Mouse (Mus musculus): Measurements from ENCODE around the gene Ptms. TPM values are rescaled to one million over a fixed set of nuclear protein-coding genes. Genes with fewer than 3 reads are reported as not detected.

Ptms gene
- 674 and 707 TPM in 2 replicates for polyA plus RNA-seq (2014; fragmentation: Nextera tagmentation; extraction: Ambion mirVana)

GRCm38 (mm10) chr6:124919695-124920317 is at the start of gene Ptms:
Gene Ptms (minus strand): TSS chr6:124920103.
- Histone ChIP-seq H3K27me3 (ENCODE audit: control insufficient read depth, insufficient read depth, low read length) (no peaks in the 10 kb centered on the region), H3K4me1 (replicated peaks; ENCODE audit: control insufficient read depth, insufficient read depth, low read length) (peaks cover 39% of the 10 kb centered on the region), H3K27ac (peak within 1 kb of the TSS; percentile 100), H3K4me2 (replicated peaks) (peak within 1 kb of the TSS; percentile 57), H3K36me3 (replicated peaks; ENCODE audit: control insufficient read depth, insufficient read depth) (peaks cover 3% of the 10 kb centered on the region; the same call in 1 of the 2 replicates), H3K9ac (peak within 1 kb of the TSS; percentile 100), H3K4me3 (replicated peaks; ENCODE audit: low read length) (peak within 1 kb of the TSS; percentile 96), H3K9me3 (ENCODE audit: control insufficient read depth, low read length) (no peaks in the 10 kb centered on the region)
- DNase-seq (ENCODE audit: low spot score) (peak; percentile 91), ATAC-seq (ENCODE audit: low FRiP score) (peak; percentile 87)
- WGBS = under 1% methylated on average over 13 of the region's 13 CpGs

GRCm38 (mm10) chr6:124967766-124968165 is 47.9 kb upstream of the Ptms start:
- no peaks in the 10 kb centered on the region for H3K9me3 ChIP-seq (ENCODE audit: control insufficient read depth, low read length)
- 69% methylated on average over 4 of the region's 4 CpGs for WGBS

GRCm38 (mm10) chr6:124966466-124967118 is 46.7 kb upstream of the Ptms start:
- ATAC-seq (ENCODE audit: low FRiP score) (no peak), DNase-seq (ENCODE audit: low spot score) (no peak)
- no peaks in the 10 kb centered on the region for H3K9me3 ChIP-seq (ENCODE audit: control insufficient read depth, low read length)
- peaks cover 7% of the 10 kb centered on the region for H3K4me1 ChIP-seq (replicated peaks; ENCODE audit: control insufficient read depth, insufficient read depth, low read length)
- H3K4me2 ChIP-seq (replicated peaks) = peak overlapping the region; percentile 90
- H3K27ac ChIP-seq = no peak overlapping the region
- no peak overlapping the region for H3K9ac ChIP-seq
- H3K4me3 ChIP-seq (replicated peaks; ENCODE audit: low read length) = peak overlapping the region; percentile 55; the same call in 1 of the 2 replicates
- no peaks in the 10 kb centered on the region for H3K27me3 ChIP-seq (ENCODE audit: control insufficient read depth, insufficient read depth, low read length)
- 98% methylated on average over 7 of the region's 7 CpGs for WGBS
- peaks cover 12% of the 10 kb centered on the region for H3K36me3 ChIP-seq (replicated peaks; ENCODE audit: control insufficient read depth, insufficient read depth)

More at GRCm38 (mm10) chr6:124967766-124968165, 47.9 kb upstream of the Ptms start:
- Histone ChIP-seq H3K27ac (no peak overlapping the region), H3K9ac (no peak overlapping the region), H3K4me2 (replicated peaks) (no peak overlapping the region), H3K4me3 (replicated peaks; ENCODE audit: low read length) (no peak overlapping the region), H3K4me1 (replicated peaks; ENCODE audit: control insufficient read depth, insufficient read depth, low read length) (peaks cover 7% of the 10 kb centered on the region), H3K36me3 (replicated peaks; ENCODE audit: control insufficient read depth, insufficient read depth) (0 out of 2 replicates have a peak, but pooled peaks cover 1% of the 10 kb centered on the region), H3K27me3 (ENCODE audit: control insufficient read depth, insufficient read depth, low read length) (no peaks in the 10 kb centered on the region)
- DNase-seq (ENCODE audit: low spot score) (peak; percentile 55), ATAC-seq (ENCODE audit: low FRiP score) (no peak)

- Histone ChIP-seq H3K9ac (peak overlapping the region; percentile 74), H3K4me1 (replicated peaks; ENCODE audit: control insufficient read depth, insufficient read depth, low read length) (peaks cover 7% of the 10 kb centered on the region), H3K4me3 (replicated peaks; ENCODE audit: low read length) (peak overlapping the region; percentile 55), H3K36me3 (replicated peaks; ENCODE audit: control insufficient read depth, insufficient read depth) (peaks cover 20% of the 10 kb centered on the region), H3K4me2 (replicated peaks) (peak overlapping the region; percentile 90), H3K27me3 (ENCODE audit: control insufficient read depth, insufficient read depth, low read length) (no peaks in the 10 kb centered on the region), H3K27ac (peak overlapping the region; percentile 86), H3K9me3 (ENCODE audit: control insufficient read depth, low read length) (no peaks in the 10 kb centered on the region)
- WGBS = 18% methylated on average over 15 of the region's 15 CpGs
- peak; percentile 3; the same call in 1 of the 2 replicates for ATAC-seq (ENCODE audit: low FRiP score)
- no peak for DNase-seq (ENCODE audit: low spot score)
These were observed 45.8 kb upstream of the Ptms start for GRCm38 (mm10) chr6:124965747-124966146.

- Histone ChIP-seq H3K27ac (peak within 1 kb of the TSS; percentile 86), H3K9me3 (ENCODE audit: control insufficient read depth, low read length) (no peaks in the 10 kb centered on the region), H3K4me2 (replicated peaks) (peak within 1 kb of the TSS; percentile 90), H3K4me1 (replicated peaks; ENCODE audit: control insufficient read depth, insufficient read depth, low read length) (peaks cover 7% of the 10 kb centered on the region), H3K36me3 (replicated peaks; ENCODE audit: control insufficient read depth, insufficient read depth) (peaks cover 25% of the 10 kb centered on the region), H3K9ac (peak within 1 kb of the TSS; percentile 74), H3K4me3 (replicated peaks; ENCODE audit: low read length) (peak within 1 kb of the TSS; percentile 55), H3K27me3 (ENCODE audit: control insufficient read depth, insufficient read depth, low read length) (no peaks in the 10 kb centered on the region)
- under 1% methylated on average over 68 of the region's 68 CpGs for WGBS
- DNase-seq (ENCODE audit: low spot score) = peak; percentile 93
- peak; percentile 96 for ATAC-seq (ENCODE audit: low FRiP score)
These were observed 45.3 kb upstream of the Ptms start, which contains the start of gene Cops7a for GRCm38 (mm10) chr6:124965088-124965719. Gene Cops7a (minus strand): TSS chr6:124965538.

- Histone ChIP-seq H3K27ac (peak overlapping the region; percentile 86), H3K9me3 (ENCODE audit: control insufficient read depth, low read length) (no peaks in the 10 kb centered on the region), H3K4me2 (replicated peaks) (peak overlapping the region; percentile 90), H3K27me3 (ENCODE audit: control insufficient read depth, insufficient read depth, low read length) (no peaks in the 10 kb centered on the region), H3K36me3 (replicated peaks; ENCODE audit: control insufficient read depth, insufficient read depth) (peaks cover 31% of the 10 kb centered on the region), H3K4me3 (replicated peaks; ENCODE audit: low read length) (peak overlapping the region; percentile 55), H3K9ac (peak overlapping the region; percentile 74), H3K4me1 (replicated peaks; ENCODE audit: control insufficient read depth, insufficient read depth, low read length) (peaks cover 7% of the 10 kb centered on the region)
- WGBS = 42% methylated on average over 16 of the region's 16 CpGs
- DNase-seq (ENCODE audit: low spot score) (no peak), ATAC-seq (ENCODE audit: low FRiP score) (peak; percentile 38)
These were observed 44.7 kb upstream of the Ptms start for GRCm38 (mm10) chr6:124964638-124965037.

- H3K27me3 ChIP-seq (ENCODE audit: control insufficient read depth, insufficient read depth, low read length) = no peaks in the 10 kb centered on the region
- peaks cover 66% of the 10 kb centered on the region for H3K36me3 ChIP-seq (replicated peaks; ENCODE audit: control insufficient read depth, insufficient read depth)
- no peaks in the 10 kb centered on the region for H3K9me3 ChIP-seq (ENCODE audit: control insufficient read depth, low read length)
- no peak overlapping the region for H3K27ac ChIP-seq
- H3K4me3 ChIP-seq (replicated peaks; ENCODE audit: low read length) = no peak overlapping the region
- no peak overlapping the region for H3K9ac ChIP-seq
- DNase-seq (ENCODE audit: low spot score) = no peak
- WGBS = 97% methylated on average over 12 of the region's 12 CpGs
- H3K4me1 ChIP-seq (replicated peaks; ENCODE audit: control insufficient read depth, insufficient read depth, low read length) = peaks cover 7% of the 10 kb centered on the region
- H3K4me2 ChIP-seq (replicated peaks) = no peak overlapping the region
- ATAC-seq (ENCODE audit: low FRiP score) = no peak
These were observed 41.1 kb upstream of the Ptms start for GRCm38 (mm10) chr6:124961021-124961420.

GRCm38 (mm10) chr6:124959960-124960359 is 40.1 kb upstream of the Ptms start:
- peaks cover 74% of the 10 kb centered on the region for H3K36me3 ChIP-seq (replicated peaks; ENCODE audit: control insufficient read depth, insufficient read depth)

GRCm38 (mm10) chr6:124958127-124958526 is 38.2 kb upstream of the Ptms start:
- Histone ChIP-seq H3K9ac (no peak overlapping the region), H3K27ac (no peak overlapping the region), H3K9me3 (ENCODE audit: control insufficient read depth, low read length) (no peaks in the 10 kb centered on the region), H3K4me3 (replicated peaks; ENCODE audit: low read length) (no peak overlapping the region), H3K4me1 (replicated peaks; ENCODE audit: control insufficient read depth, insufficient read depth, low read length) (no peaks in the 10 kb centered on the region), H3K4me2 (replicated peaks) (no peak overlapping the region), H3K36me3 (replicated peaks; ENCODE audit: control insufficient read depth, insufficient read depth) (peaks cover 74% of the 10 kb centered on the region), H3K27me3 (ENCODE audit: control insufficient read depth, insufficient read depth, low read length) (no peaks in the 10 kb centered on the region)
- ATAC-seq (ENCODE audit: low FRiP score) (no peak), DNase-seq (ENCODE audit: low spot score) (no peak)
- WGBS = 91% methylated on average over 3 of the region's 3 CpGs

More at GRCm38 (mm10) chr6:124959960-124960359, 40.1 kb upstream of the Ptms start:
- 97% methylated on average over 13 of the region's 13 CpGs for WGBS
- H3K9ac ChIP-seq = no peak overlapping the region
- H3K4me2 ChIP-seq (replicated peaks) = no peak overlapping the region
- DNase-seq (ENCODE audit: low spot score) (no peak), ATAC-seq (ENCODE audit: low FRiP score) (no peak)
- H3K4me3 ChIP-seq (replicated peaks; ENCODE audit: low read length) = no peak overlapping the region
- no peak overlapping the region for H3K27ac ChIP-seq
- H3K9me3 ChIP-seq (ENCODE audit: control insufficient read depth, low read length) = no peaks in the 10 kb centered on the region
- peaks cover 7% of the 10 kb centered on the region for H3K4me1 ChIP-seq (replicated peaks; ENCODE audit: control insufficient read depth, insufficient read depth, low read length)
- H3K27me3 ChIP-seq (ENCODE audit: control insufficient read depth, insufficient read depth, low read length) = no peaks in the 10 kb centered on the region

All from hindbrain, embryonic 14.5 days (tissue).